Mouse (Mus musculus) limb, embryonic 11.5 days (tissue): ENCODE measurements at regions not wholly inside any gene's neighbourhood (a gene's known extent, or its start where the extent isn't known, plus 50 kb on each side); places are given as distances from the start of the nearest gene placed in this dataset.

ENCODE experiments used
- ATAC-seq: fragments of 200-750 bp; cut with Nextera tagmentation; 2 replicates; pipeline ENCODE4 v1.8.0; 2017; ENCODE audit warnings: low read depth; ENCODE audit not compliant: insufficient number of reproducible peaks, low FRiP score, low TSS enrichment
- DNase-seq: peaks from one replicate; pipeline ENCODE4 v3.0.0-alpha.2; 2015; ENCODE audit warnings: low spot score
- H3K27ac ChIP-seq: fragments of 300-500 bp; sonication (generic); replicated peaks from 2 replicates; pipeline ENCODE4 v1.5.1; 2014; ENCODE audit warnings: low read depth, mild to moderate bottlenecking, low read length
- H3K27me3 ChIP-seq: fragments of 300-500 bp; sonication (generic); 2 replicates; pipeline ENCODE4 v1.6.1; 2014; ENCODE audit warnings: mild to moderate bottlenecking, low read length, mixed read lengths; ENCODE audit not compliant: control insufficient read depth, insufficient read depth
- H3K36me3 ChIP-seq: fragments of 300-500 bp; sonication (generic); 2 replicates; pipeline ENCODE4 v1.6.1; 2014; ENCODE audit warnings: mild to moderate bottlenecking, low read length, moderate library complexity, mixed read lengths; ENCODE audit not compliant: control insufficient read depth, insufficient read depth
- H3K4me1 ChIP-seq: fragments of 300-500 bp; sonication (generic); 2 replicates; pipeline ENCODE4 v1.6.1; 2014; ENCODE audit warnings: low read length, mixed read lengths; ENCODE audit not compliant: control insufficient read depth, insufficient read depth
- H3K4me2 ChIP-seq: fragments of 300-500 bp; sonication (generic); 2 replicates; pipeline ENCODE4 v1.6.1; 2014; ENCODE audit warnings: low read depth, mild to moderate bottlenecking, moderate library complexity; ENCODE audit not compliant: severe bottlenecking
- H3K4me3 ChIP-seq: fragments of 300-500 bp; sonication (generic); 2 replicates; pipeline ENCODE4 v1.5.1; 2014; ENCODE audit warnings: low read depth, low read length
- H3K9ac ChIP-seq: fragments of 300-500 bp; sonication (generic); 2 replicates; pipeline ENCODE4 v1.6.1; 2014; ENCODE audit warnings: mild to moderate bottlenecking, low read length
- H3K9me3 ChIP-seq: fragments of 300-500 bp; sonication (generic); 2 replicates; pipeline ENCODE4 v1.6.1; 2016; ENCODE audit warnings: low read length; ENCODE audit not compliant: control insufficient read depth
- WGBS: fragments of 180-500 bp; shearing (Covaris S2); extraction: QIAGEN DNeasy Blood & Tissue Kit; methylation state at CpG from one replicate; pipeline ENCODE4 v1.1.7; 2014; 5-methylcytosine and 5-hydroxymethylcytosine counted together

DNA sequence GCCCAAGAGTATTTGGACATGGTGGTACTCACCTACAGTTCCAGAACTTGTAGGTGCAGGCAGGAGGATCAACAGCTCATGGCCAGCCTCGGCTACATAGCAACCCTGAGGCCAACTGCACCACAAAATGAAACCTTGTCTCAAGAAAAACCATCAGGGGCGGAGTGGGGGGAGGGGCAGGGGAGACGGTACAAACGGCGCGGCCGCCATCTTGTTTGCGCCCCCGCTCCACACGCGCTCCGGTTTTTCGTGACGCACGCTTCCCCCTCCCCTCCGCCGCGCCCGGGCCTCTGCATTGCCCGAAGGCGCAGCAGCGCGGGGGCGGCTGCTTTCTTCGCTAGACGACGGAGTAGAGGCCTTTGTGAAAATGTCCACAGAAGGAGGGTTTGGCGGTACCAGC is 117.9 kb upstream of the Apob start:
- Histone ChIP-seq H3K4me3 (no peak overlapping the region), H3K4me2 (no peak overlapping the region), H3K9ac (no peak overlapping the region), H3K27ac (no peak overlapping the region), H3K36me3 (no peaks in the 10 kb centered on the region), H3K4me1 (no peaks in the 10 kb centered on the region), H3K9me3 (no peaks in the 10 kb centered on the region), H3K27me3 (no peaks in the 10 kb centered on the region)
- ATAC-seq (no peak), DNase-seq (no peak)
- 79% methylated on average over 28 of the region's 28 CpGs for WGBS

DNA sequence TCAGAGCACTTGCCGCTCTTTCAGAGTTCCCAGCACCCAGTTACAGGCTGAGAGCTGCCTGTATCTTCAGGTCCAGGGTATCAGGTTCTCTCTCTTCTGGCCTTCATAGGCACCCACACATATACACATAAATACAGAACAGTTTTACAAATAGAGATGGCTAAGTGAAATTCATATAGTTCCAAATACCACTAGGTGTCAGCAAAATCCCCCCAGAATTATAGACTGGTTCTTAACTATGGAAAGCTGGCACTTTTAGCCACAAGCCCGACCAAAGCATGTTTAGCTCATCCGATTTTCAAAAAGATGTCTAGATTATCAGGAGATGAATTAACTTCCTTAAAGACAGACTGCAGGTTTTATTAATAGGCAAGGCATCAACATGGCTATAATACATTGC is 107.4 kb upstream of the Apob start:
- no peak overlapping the region for H3K4me3 ChIP-seq
- no peak overlapping the region for H3K27ac ChIP-seq
- H3K36me3 ChIP-seq = no peaks in the 10 kb centered on the region
- H3K4me2 ChIP-seq = no peak overlapping the region
- no peak for ATAC-seq
- no peaks in the 10 kb centered on the region for H3K4me1 ChIP-seq
- no peak for DNase-seq
- WGBS = 80% methylated on average over 3 of the region's 3 CpGs
- no peaks in the 10 kb centered on the region for H3K9me3 ChIP-seq
- H3K9ac ChIP-seq = no peak overlapping the region
- H3K27me3 ChIP-seq = no peaks in the 10 kb centered on the region

DNA sequence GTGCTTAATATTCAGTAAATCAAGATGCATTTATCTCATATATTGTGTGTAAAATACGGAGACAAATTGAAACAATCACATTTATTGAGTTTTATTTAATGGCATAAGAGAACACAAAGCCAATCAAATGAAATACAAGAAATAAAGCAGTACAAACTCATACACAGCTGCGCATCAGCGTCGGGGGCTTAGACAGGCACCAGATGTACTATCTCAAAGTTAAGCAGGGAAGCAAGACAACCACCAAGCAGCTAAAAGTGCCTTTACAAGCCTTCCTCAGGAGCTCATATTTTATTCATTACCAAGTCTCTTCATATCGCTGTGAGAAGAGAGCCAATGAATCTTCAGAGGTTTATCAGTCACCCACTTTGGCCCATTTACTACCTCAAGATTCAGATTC is 107.0 kb upstream of the Apob start:
- no peaks in the 10 kb centered on the region for H3K4me1 ChIP-seq
- no peak overlapping the region for H3K9ac ChIP-seq
- H3K9me3 ChIP-seq = no peaks in the 10 kb centered on the region
- H3K27ac ChIP-seq = no peak overlapping the region
- no peaks in the 10 kb centered on the region for H3K27me3 ChIP-seq
- no peaks in the 10 kb centered on the region for H3K36me3 ChIP-seq
- H3K4me3 ChIP-seq = no peak overlapping the region
- DNase-seq (no peak), ATAC-seq (no peak)
- H3K4me2 ChIP-seq = no peak overlapping the region
- WGBS = 84% methylated on average over 5 of the region's 5 CpGs

DNA sequence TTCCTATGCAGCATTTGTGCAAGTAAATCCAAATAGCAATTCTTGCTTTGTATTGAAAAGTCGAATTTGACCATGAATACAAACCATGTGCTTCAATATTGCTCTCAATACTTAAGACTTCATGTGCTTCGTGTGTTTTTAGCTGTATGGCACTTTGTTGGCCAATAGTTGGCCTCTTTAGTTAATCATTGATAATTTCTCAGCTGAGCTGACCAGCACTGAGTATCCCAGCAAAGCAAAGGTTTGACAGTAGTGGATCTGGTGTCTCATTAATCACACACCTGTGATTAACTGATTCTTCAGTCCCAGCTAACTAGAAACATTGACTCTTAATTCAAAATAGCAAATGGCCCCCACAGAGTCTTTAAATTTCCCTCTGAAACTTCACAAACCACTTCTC is 102.0 kb upstream of the Apob start:
- no peak overlapping the region for H3K4me2 ChIP-seq
- ATAC-seq = no peak
- no peaks in the 10 kb centered on the region for H3K27me3 ChIP-seq

DNA sequence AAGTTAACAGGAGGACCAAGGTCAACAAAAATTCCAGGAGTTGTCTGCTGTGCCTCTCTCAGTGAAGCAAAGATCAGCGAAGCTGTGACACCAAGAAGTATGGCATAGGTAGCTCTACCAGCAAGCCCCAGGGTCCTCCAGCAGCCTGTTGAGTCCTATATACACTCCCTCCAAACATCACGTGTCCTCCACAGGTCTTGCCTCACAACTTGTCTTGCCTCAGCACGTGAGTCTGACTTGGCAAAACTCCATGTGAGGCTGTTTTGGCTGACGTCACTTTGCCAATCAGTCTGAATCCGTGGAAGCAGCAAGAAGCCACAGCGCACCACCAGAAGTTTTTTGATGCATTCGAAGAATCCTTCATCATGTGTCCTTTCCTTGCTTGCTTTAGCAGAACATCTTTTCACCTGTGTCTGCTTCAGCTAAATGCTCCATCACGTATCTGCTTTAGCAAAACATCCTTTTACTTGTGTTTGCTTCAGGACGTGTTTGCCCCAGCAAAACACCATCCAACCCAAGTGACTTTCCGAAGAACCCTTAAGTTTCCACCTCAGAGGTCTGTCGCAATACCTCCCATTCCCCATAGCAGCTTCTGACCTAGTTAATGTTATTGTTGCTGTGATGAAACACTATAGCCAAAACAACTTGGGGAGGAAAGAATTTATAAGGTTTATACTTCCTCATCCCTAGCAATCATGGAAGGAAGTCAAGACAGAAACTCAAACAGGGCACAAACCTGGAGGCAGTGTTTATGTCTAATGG is 101.0 kb upstream of the Apob start:
- no peak overlapping the region for H3K4me2 ChIP-seq
- ATAC-seq (no peak), DNase-seq (no peak)
- H3K27ac ChIP-seq = no peak overlapping the region
- 90% methylated on average over 11 of the region's 11 CpGs for WGBS
- no peaks in the 10 kb centered on the region for H3K27me3 ChIP-seq
- H3K9me3 ChIP-seq = no peaks in the 10 kb centered on the region
- H3K4me1 ChIP-seq = no peaks in the 10 kb centered on the region
- H3K4me3 ChIP-seq = no peak overlapping the region
- no peak overlapping the region for H3K9ac ChIP-seq
- H3K36me3 ChIP-seq = no peaks in the 10 kb centered on the region

More for the DNA sequence above, 102.0 kb upstream of the Apob start:
- no peaks in the 10 kb centered on the region for H3K9me3 ChIP-seq
- WGBS = 79% methylated on average over 2 of the region's 2 CpGs
- no peak for DNase-seq
- no peak overlapping the region for H3K27ac ChIP-seq
- no peak overlapping the region for H3K9ac ChIP-seq
- no peaks in the 10 kb centered on the region for H3K4me1 ChIP-seq
- no peak overlapping the region for H3K4me3 ChIP-seq
- H3K36me3 ChIP-seq = no peaks in the 10 kb centered on the region

DNA sequence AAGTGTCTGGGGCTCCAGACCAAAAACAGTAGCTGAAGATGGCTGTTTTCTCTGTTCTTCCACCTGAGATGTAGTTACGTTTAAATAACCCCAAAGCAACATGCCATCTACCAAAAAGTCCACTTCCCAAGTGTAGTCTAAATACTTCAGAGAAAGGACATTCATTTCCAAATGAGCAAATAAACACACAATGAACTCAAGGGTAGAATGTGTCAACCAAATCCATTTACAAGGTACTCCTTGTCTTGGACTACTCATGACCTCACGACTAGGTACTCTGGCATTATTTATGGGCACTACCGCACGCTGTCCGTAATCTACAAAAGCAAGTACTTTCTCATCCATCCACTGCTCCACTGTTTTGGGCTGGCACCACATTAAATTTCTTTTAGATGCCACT is 98.7 kb upstream of the Apob start:
- H3K9me3 ChIP-seq = no peaks in the 10 kb centered on the region
- H3K27ac ChIP-seq = no peak overlapping the region
- no peaks in the 10 kb centered on the region for H3K27me3 ChIP-seq
- no peaks in the 10 kb centered on the region for H3K36me3 ChIP-seq
- 92% methylated on average over 5 of the region's 5 CpGs for WGBS
- no peak overlapping the region for H3K4me2 ChIP-seq
- no peak overlapping the region for H3K4me3 ChIP-seq
- no peak for DNase-seq
- H3K4me1 ChIP-seq = no peaks in the 10 kb centered on the region
- no peak for ATAC-seq
- no peak overlapping the region for H3K9ac ChIP-seq

DNA sequence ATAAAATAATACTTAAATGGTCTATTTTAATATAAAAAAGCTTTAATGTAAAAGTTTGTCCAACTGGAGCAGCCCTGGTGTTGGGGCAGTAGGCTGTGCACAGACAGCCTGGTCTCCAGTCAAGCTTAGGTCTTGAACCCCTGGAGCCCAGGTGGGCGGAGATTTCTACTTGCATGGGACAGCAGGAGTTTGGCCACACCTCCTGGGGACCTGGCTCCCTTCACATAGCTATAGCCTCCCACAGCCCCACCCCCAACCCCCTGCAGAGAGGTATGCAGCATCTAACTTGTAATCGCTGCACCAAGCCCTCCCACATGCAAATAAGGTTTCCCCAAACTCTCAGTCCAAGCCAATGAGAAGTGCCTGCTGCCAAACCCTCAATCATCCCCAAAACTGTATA is 81.3 kb upstream of the Apob start:
- DNase-seq (no peak), ATAC-seq (no peak)
- Histone ChIP-seq H3K9me3 (no peaks in the 10 kb centered on the region), H3K27ac (no peak overlapping the region), H3K9ac (no peak overlapping the region), H3K36me3 (no peaks in the 10 kb centered on the region), H3K4me2 (no peak overlapping the region), H3K4me1 (no peaks in the 10 kb centered on the region), H3K4me3 (no peak overlapping the region), H3K27me3 (no peaks in the 10 kb centered on the region)
- WGBS = 62% methylated on average over 2 of the region's 2 CpGs

DNA sequence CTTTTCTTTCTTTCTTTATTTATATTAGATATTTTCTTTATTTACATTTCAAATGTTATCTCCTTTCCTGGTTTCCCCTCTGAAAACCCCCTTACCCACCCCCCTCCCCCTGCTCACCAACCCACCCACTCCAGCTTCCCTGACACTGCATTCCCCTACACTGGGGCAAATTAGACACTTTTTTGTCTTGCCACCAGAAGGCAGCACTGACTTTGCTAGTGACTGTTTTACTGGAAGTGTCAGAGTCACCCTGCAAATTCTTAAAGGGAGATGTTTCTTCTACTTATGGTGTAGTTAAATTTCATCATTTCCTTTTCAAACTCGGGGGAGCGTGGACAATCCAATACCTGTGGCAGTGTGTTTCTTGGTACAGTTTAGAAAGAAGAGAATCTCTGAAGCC is 72.1 kb upstream of the Apob start:
- ATAC-seq = no peak
- no peak for DNase-seq
- H3K4me2 ChIP-seq = no peak overlapping the region
- no peaks in the 10 kb centered on the region for H3K27me3 ChIP-seq
- no peak overlapping the region for H3K27ac ChIP-seq
- no peak overlapping the region for H3K4me3 ChIP-seq
- 81% methylated on average over 2 of the region's 2 CpGs for WGBS
- no peak overlapping the region for H3K9ac ChIP-seq
- no peaks in the 10 kb centered on the region for H3K36me3 ChIP-seq
- no peaks in the 10 kb centered on the region for H3K9me3 ChIP-seq
- no peaks in the 10 kb centered on the region for H3K4me1 ChIP-seq

DNA sequence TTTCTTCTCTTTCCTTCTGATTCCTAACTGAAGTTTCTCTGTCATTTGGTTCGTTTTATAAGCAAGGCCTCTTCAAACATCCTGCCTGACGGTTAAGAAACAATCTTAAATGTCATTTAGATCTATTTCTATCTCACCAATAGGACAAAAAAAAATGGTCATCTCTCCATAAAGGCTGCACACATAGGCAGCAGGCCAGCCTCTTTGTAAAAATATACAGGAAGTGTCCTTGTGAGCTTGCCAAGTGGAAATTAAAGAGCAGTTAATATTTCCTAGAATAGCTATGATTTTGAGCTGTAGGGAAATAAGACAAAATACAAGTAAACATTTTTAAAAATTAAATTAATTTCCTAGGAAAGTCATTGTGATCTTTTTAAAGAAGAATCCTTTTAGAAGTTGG is 70.6 kb upstream of the Apob start:
- Histone ChIP-seq H3K27me3 (no peaks in the 10 kb centered on the region), H3K9ac (no peak overlapping the region), H3K36me3 (no peaks in the 10 kb centered on the region), H3K4me1 (no peaks in the 10 kb centered on the region), H3K4me3 (no peak overlapping the region), H3K4me2 (no peak overlapping the region), H3K27ac (no peak overlapping the region), H3K9me3 (no peaks in the 10 kb centered on the region)
- ATAC-seq = no peak
- 83% methylated on average over 2 of the region's 2 CpGs for WGBS
- no peak for DNase-seq
